Mouse (Mus musculus): ENCODE measurements at regions not wholly inside any gene's neighbourhood (a gene's known extent, or its start where the extent isn't known, plus 50 kb on each side); places are given as distances from the start of the nearest gene placed in this dataset.

GRCm38 (mm10) chr12:21507080-21507479 lies 89.6 kb upstream of the Ywhaq start:
- no peak for TF ChIP-seq EP300 (IDR thresholded peaks at IDR 0.05)
- no peak for TF ChIP-seq CTCF (IDR thresholded peaks at IDR 0.05)

Data from lung, postnatal 0 days (tissue).